Mouse (Mus musculus) ES-Bruce4 (cell line): Measurements from ENCODE around the gene Gm42420.

Source experiments
- CTCF ChIP-seq: IDR thresholded peaks from one replicate; pipeline ENCODE4 v1.8.1; 2011; ENCODE audit warnings: low read depth, low read length
- POLR2A ChIP-seq: IDR thresholded peaks from one replicate; pipeline ENCODE4 v1.8.1; 2011; ENCODE audit warnings: low read length; ENCODE audit not compliant: insufficient read depth

- TF ChIP-seq CTCF (no peak), POLR2A (no peak)
Observed at GRCm38 (mm10) chr6:39543769-39544420, 41.7 kb upstream of the Gm42420 start.
